Mouse (Mus musculus) right cerebral cortex, adult 18-20 months (tissue): Measurements from ENCODE around the gene Rbms3.
A peak's percentile ranks its signal among the peaks of the same experiment; 100 is the strongest.

Experiments used
- DNase-seq: peaks from one replicate; pipeline ENCODE4 v3.0.0; 2022; ENCODE audit warnings: mixed read lengths

Gene Rbms3

GRCm38 (mm10) chr9:117250831-117251165 is 378.9 kb downstream of the Rbms3 start:
- DNase-seq = no peak

GRCm38 (mm10) chr9:117250036-117250830 is 379.5 kb downstream of the Rbms3 start:
- no peak for DNase-seq

- DNase-seq = no peak
Observed at GRCm38 (mm10) chr9:117247311-117247980, 382.3 kb downstream of the Rbms3 start.

GRCm38 (mm10) chr9:117246173-117246572 is 383.5 kb downstream of the Rbms3 start:
- DNase-seq = no peak

GRCm38 (mm10) chr9:117243365-117243764 is 386.3 kb downstream of the Rbms3 start:
- DNase-seq = no peak

- no peak for DNase-seq
Observed at GRCm38 (mm10) chr9:117234726-117235075, 395.0 kb downstream of the Rbms3 start.

GRCm38 (mm10) chr9:117234065-117234725 is 395.5 kb downstream of the Rbms3 start:
- no peak for DNase-seq

- DNase-seq = no peak
Observed at GRCm38 (mm10) chr9:117222741-117223140, 407.0 kb downstream of the Rbms3 start.

- no peak for DNase-seq
Observed at GRCm38 (mm10) chr9:117221481-117221880, 408.2 kb downstream of the Rbms3 start.

- no peak for DNase-seq
Observed at GRCm38 (mm10) chr9:117216026-117216755, 413.5 kb downstream of the Rbms3 start.

- no peak for DNase-seq
Observed at GRCm38 (mm10) chr9:117212023-117212422, 417.7 kb downstream of the Rbms3 start.

GRCm38 (mm10) chr9:117210344-117210743 is 419.4 kb downstream of the Rbms3 start:
- DNase-seq = no peak

GRCm38 (mm10) chr9:117205395-117205794 is 424.3 kb downstream of the Rbms3 start:
- no peak for DNase-seq

- no peak for DNase-seq
Observed at GRCm38 (mm10) chr9:117200067-117200658, 429.6 kb downstream of the Rbms3 start.

GRCm38 (mm10) chr9:117197531-117197930 is 432.2 kb downstream of the Rbms3 start:
- no peak for DNase-seq

GRCm38 (mm10) chr9:117192565-117193540 is 436.9 kb downstream of the Rbms3 start:
- DNase-seq = peak; percentile 5

GRCm38 (mm10) chr9:117192093-117192492 is 437.6 kb downstream of the Rbms3 start:
- peak; percentile 15 for DNase-seq

- no peak for DNase-seq
Observed at GRCm38 (mm10) chr9:117188406-117188805, 441.3 kb downstream of the Rbms3 start.

- DNase-seq = no peak
Observed at GRCm38 (mm10) chr9:117187116-117188034, 442.3 kb downstream of the Rbms3 start.

GRCm38 (mm10) chr9:117180658-117181057 is 449.1 kb downstream of the Rbms3 start:
- no peak for DNase-seq
